ENCODE assay signal across 14 mouse cellular contexts in genomic region chr7:72737792-72738191, GRCm38 (mm10).
DNase-seq lines count a peak whose midpoint lies in the region; ATAC-seq lines count a peak whose summit lies in the region.
"Had no signal": no experiment of that assay in that cellular context is flagged by ENCODE, and none has a peak within 500 bp of the region (broad histone marks: within the 10 kb centered on the region; RNA-seq: fewer than 3 reads in every experiment).

No protein-coding gene starts in this region.

- H3K9me3 ChIP-seq in forebrain, embryonic 12.5 days: no peaks in the 10 kb centered on the region
- H3K9me3 ChIP-seq in forebrain, embryonic 10.5 days: no peaks in the 10 kb centered on the region
- H3K9me3 ChIP-seq in hindbrain, embryonic 11.5 days (ENCODE audit: control insufficient read depth, low read length): no peaks in the 10 kb centered on the region
- no peaks in the 10 kb centered on the region for H3K9me3 ChIP-seq in midbrain, embryonic 11.5 days (ENCODE audit: control insufficient read depth, low read length)
- no peaks in the 10 kb centered on the region for H3K9me3 ChIP-seq in neural tube, embryonic 15.5 days (replicated peaks)
- H3K9me3 ChIP-seq: heart, embryonic 13.5 days; liver, embryonic 15.5 days had no signal

- H3K36me3 ChIP-seq in forebrain, embryonic 12.5 days (replicated peaks): no peaks in the 10 kb centered on the region
- no peaks in the 10 kb centered on the region for H3K36me3 ChIP-seq in forebrain, embryonic 10.5 days (replicated peaks)
- no peaks in the 10 kb centered on the region for H3K36me3 ChIP-seq in hindbrain, embryonic 11.5 days (ENCODE audit: control insufficient read depth, insufficient read depth, low read length)
- H3K36me3 ChIP-seq in midbrain, embryonic 11.5 days (ENCODE audit: control insufficient read depth, insufficient read depth, low read length): no peaks in the 10 kb centered on the region
- H3K36me3 ChIP-seq in neural tube, embryonic 15.5 days: no peaks in the 10 kb centered on the region
- H3K36me3 ChIP-seq: heart, embryonic 13.5 days; liver, embryonic 15.5 days had no signal

- no peak for DNase-seq in forebrain, embryonic 10.5 days (ENCODE audit: extremely low spot score, low spot score)
- DNase-seq in hindbrain, embryonic 11.5 days (ENCODE audit: low spot score): peak; percentile 32
- DNase-seq in midbrain, embryonic 11.5 days (ENCODE audit: low spot score, missing footprints): peak; percentile 93
- no peak for DNase-seq in cerebellum, adult 8-10 months
- no peak for DNase-seq in urinary bladder, postnatal 36 days (ENCODE audit: low spot score in 2 of 2)
- DNase-seq in kidney, postnatal 4 days: no peak
- DNase-seq: cerebellum, postnatal 25 days; kidney, postnatal 10 days had no signal

- H3K27ac ChIP-seq in forebrain, embryonic 12.5 days: 0 out of 2 replicates have a peak overlapping the region, but pooled peaks have one; percentile 27
- no peak overlapping the region for H3K27ac ChIP-seq in forebrain, embryonic 10.5 days
- H3K27ac ChIP-seq in hindbrain, embryonic 11.5 days (ENCODE audit: low read depth, low read length): peak overlapping the region; percentile 54; the same call in 1 of the 2 replicates
- peak overlapping the region; percentile 40; the same call in 1 of the 2 replicates for H3K27ac ChIP-seq in midbrain, embryonic 11.5 days (ENCODE audit: low read depth, low read length)
- H3K27ac ChIP-seq in neural tube, embryonic 15.5 days (replicated peaks): 0 out of 2 replicates have a peak overlapping the region, but pooled peaks have one; percentile 41
- H3K27ac ChIP-seq: heart, embryonic 13.5 days; liver, embryonic 15.5 days had no signal

- no peak overlapping the region for H3K4me2 ChIP-seq in forebrain, embryonic 12.5 days
- no peak overlapping the region for H3K4me2 ChIP-seq in hindbrain, embryonic 11.5 days (replicated peaks; ENCODE audit: low read depth, low read length)
- no peak overlapping the region for H3K4me2 ChIP-seq in midbrain, embryonic 11.5 days
- no peak overlapping the region for H3K4me2 ChIP-seq in neural tube, embryonic 15.5 days
- H3K4me2 ChIP-seq: heart, embryonic 13.5 days; liver, embryonic 15.5 days had no signal

- H3K27me3 ChIP-seq in forebrain, embryonic 12.5 days: no peaks in the 10 kb centered on the region
- no peaks in the 10 kb centered on the region for H3K27me3 ChIP-seq in forebrain, embryonic 10.5 days (ENCODE audit: poor library complexity, severe bottlenecking)
- H3K27me3 ChIP-seq in hindbrain, embryonic 11.5 days (ENCODE audit: control insufficient read depth, insufficient read depth, low read length): no peaks in the 10 kb centered on the region
- H3K27me3 ChIP-seq in midbrain, embryonic 11.5 days (ENCODE audit: control insufficient read depth, insufficient read depth, low read length): peaks cover 3% of the 10 kb centered on the region; the same call in 1 of the 2 replicates
- 0 out of 2 replicates have a peak, but pooled peaks cover 5% of the 10 kb centered on the region for H3K27me3 ChIP-seq in neural tube, embryonic 15.5 days (replicated peaks)
- H3K27me3 ChIP-seq: heart, embryonic 13.5 days; liver, embryonic 15.5 days; megakaryocyte, embryonic 14.5 days had no signal

- 0 out of 2 replicates have a peak, but pooled peaks have one; percentile 41 for ATAC-seq in forebrain, embryonic 12.5 days (ENCODE audit: low FRiP score)
- ATAC-seq in hindbrain, embryonic 11.5 days (ENCODE audit: low FRiP score): peak; percentile 69; the same call in 1 of the 2 replicates
- peak; percentile 91 for ATAC-seq in midbrain, embryonic 11.5 days (ENCODE audit: low FRiP score)
- ATAC-seq in neural tube, embryonic 15.5 days (ENCODE audit: low FRiP score): peak; percentile 24; the same call in 1 of the 2 replicates
- ATAC-seq: inflammation-experienced regulatory T-cells, adult 6 months had no signal

- no peak overlapping the region for H3K9ac ChIP-seq in forebrain, embryonic 12.5 days
- 0 out of 2 replicates have a peak overlapping the region, but pooled peaks have one; percentile 16 for H3K9ac ChIP-seq in hindbrain, embryonic 11.5 days (ENCODE audit: low read depth, low read length)
- no peak overlapping the region for H3K9ac ChIP-seq in midbrain, embryonic 11.5 days (ENCODE audit: low read length)
- no peak overlapping the region for H3K9ac ChIP-seq in neural tube, embryonic 15.5 days (replicated peaks)
- H3K9ac ChIP-seq: heart, embryonic 13.5 days; liver, embryonic 15.5 days had no signal

- H3K4me1 ChIP-seq in forebrain, embryonic 12.5 days: peaks cover 17% of the 10 kb centered on the region
- peaks cover 14% of the 10 kb centered on the region for H3K4me1 ChIP-seq in forebrain, embryonic 10.5 days
- peaks cover 2% of the 10 kb centered on the region; the same call in 1 of the 2 replicates for H3K4me1 ChIP-seq in hindbrain, embryonic 11.5 days (replicated peaks; ENCODE audit: control insufficient read depth, insufficient read depth, low read length)
- peaks cover 10% of the 10 kb centered on the region for H3K4me1 ChIP-seq in midbrain, embryonic 11.5 days (ENCODE audit: control insufficient read depth, insufficient read depth, low read length)
- H3K4me1 ChIP-seq in neural tube, embryonic 15.5 days: peaks cover 17% of the 10 kb centered on the region
- H3K4me1 ChIP-seq: heart, embryonic 13.5 days; liver, embryonic 15.5 days; megakaryocyte, embryonic 14.5 days had no signal

- H3K4me3 ChIP-seq in forebrain, embryonic 12.5 days (replicated peaks): no peak overlapping the region
- H3K4me3 ChIP-seq in forebrain, embryonic 10.5 days: no peak overlapping the region
- H3K4me3 ChIP-seq in hindbrain, embryonic 11.5 days (ENCODE audit: low read depth, low read length): no peak overlapping the region
- H3K4me3 ChIP-seq in midbrain, embryonic 11.5 days (ENCODE audit: low read depth, low read length): no peak overlapping the region
- no peak overlapping the region for H3K4me3 ChIP-seq in neural tube, embryonic 15.5 days (replicated peaks)
- H3K4me3 ChIP-seq: heart, embryonic 13.5 days; liver, embryonic 15.5 days; megakaryocyte, embryonic 14.5 days had no signal

- 52% methylated on average over 8 of the region's 8 CpGs for WGBS in forebrain, embryonic 12.5 days
- WGBS in forebrain, embryonic 10.5 days: 68% methylated on average over 8 of the region's 8 CpGs
- 56% methylated on average over 8 of the region's 8 CpGs for WGBS in hindbrain, embryonic 11.5 days
- 54% methylated on average over 8 of the region's 8 CpGs for WGBS in midbrain, embryonic 11.5 days
- 37% methylated on average over 8 of the region's 8 CpGs for WGBS in neural tube, embryonic 15.5 days

Comparison
In these comparisons a context has a peak if more than half of its experiments do, and no peak if none do; other contexts are left out.
1. ATAC-seq: peak in every context shown above with its lines; median percentile 91 in midbrain, embryonic 11.5 days; 69 in hindbrain, embryonic 11.5 days; 41 in forebrain, embryonic 12.5 days; 24 in neural tube, embryonic 15.5 days.
2. DNase-seq: peak in hindbrain, embryonic 11.5 days (single experiment) and midbrain, embryonic 11.5 days (single experiment); none in forebrain, embryonic 10.5 days (single experiment), cerebellum, adult 8-10 months (single experiment), urinary bladder, postnatal 36 days (0 of 2) and kidney, postnatal 4 days (0 of 2).